Mouse (Mus musculus) forebrain, embryonic 14.5 days (tissue): Measurements from ENCODE around the gene Wdr11. TPM values are rescaled to one million over a fixed set of nuclear protein-coding genes. Genes with fewer than 3 reads are reported as not detected.
A peak's percentile ranks its signal among the peaks of the same experiment; 100 is the strongest.

Experiments
- ATAC-seq: fragments of 200-750 bp; cut with Nextera tagmentation; 2 replicates; pipeline ENCODE4 v1.8.0; 2017; ENCODE audit warnings: mild to moderate bottlenecking, moderate library complexity
- DNase-seq: peaks from one replicate; pipeline ENCODE4 v3.0.0-alpha.2; 2015; ENCODE audit warnings: low spot score
- H3K27ac ChIP-seq: fragments of 300-500 bp; sonication (generic); 2 replicates; pipeline ENCODE4 v1.5.1; 2014; ENCODE audit warnings: low read depth, mild to moderate bottlenecking, control low read depth, low read length, moderate library complexity
- H3K27me3 ChIP-seq: fragments of 300-500 bp; sonication (generic); replicated peaks from 2 replicates; pipeline ENCODE4 v1.6.1; 2014; ENCODE audit warnings: low read length, control low read depth, mixed read lengths; ENCODE audit not compliant: control insufficient read depth, insufficient read depth
- H3K36me3 ChIP-seq: fragments of 300-500 bp; sonication (generic); 2 replicates; pipeline ENCODE4 v1.6.1; 2014; ENCODE audit warnings: low read length, control low read depth; ENCODE audit not compliant: control insufficient read depth, insufficient read depth
- H3K4me1 ChIP-seq: fragments of 300-500 bp; sonication (generic); 2 replicates; pipeline ENCODE4 v1.6.1; 2014; ENCODE audit warnings: antibody characterized with exemption, low read length, control low read depth; ENCODE audit not compliant: control insufficient read depth, insufficient read depth
- H3K4me2 ChIP-seq: fragments of 300-500 bp; sonication (generic); 2 replicates; pipeline ENCODE4 v1.6.1; 2014; ENCODE audit warnings: mild to moderate bottlenecking, control low read depth, low read length
- H3K4me3 ChIP-seq: fragments of 300-500 bp; sonication (generic); 2 replicates; pipeline ENCODE4 v1.5.1; 2014; ENCODE audit warnings: low read depth, low read length, control low read depth
- H3K9ac ChIP-seq: fragments of 300-500 bp; sonication (generic); 2 replicates; pipeline ENCODE4 v1.6.1; 2014; ENCODE audit warnings: mild to moderate bottlenecking, low read length, control low read depth, moderate library complexity
- H3K9me3 ChIP-seq: fragments of 300-500 bp; sonication (generic); replicated peaks from 2 replicates; pipeline ENCODE4 v1.6.1; 2016; ENCODE audit warnings: low read length, control low read depth, mixed read lengths; ENCODE audit not compliant: control insufficient read depth
- WGBS: fragments of 180-500 bp; shearing (Covaris S2); extraction: QIAGEN DNeasy Blood & Tissue Kit; methylation state at CpG from one replicate; pipeline ENCODE4 v1.1.7; 2014; 5-methylcytosine and 5-hydroxymethylcytosine counted together
- polyA plus RNA-seq: library from polyadenylated mRNA; unstranded; fragments of >200 nt; fragmentation: Nextera tagmentation; extraction: Ambion mirVana; gene quantifications from 2 replicates; pipeline ENCODE4 v1.2.1, GENCODE M21; 2014

Wdr11 gene
- polyA plus RNA-seq, 1 experiment from 2014 or later: 35.6 TPM

GRCm38 (mm10) chr7:129671675-129672651, 80.3 kb downstream of the Wdr11 start:
- H3K9ac ChIP-seq: no peak overlapping the region
- no peak for DNase-seq
- no peak overlapping the region for H3K4me2 ChIP-seq
- peaks cover 2% of the 10 kb centered on the region; the same call in 1 of the 2 replicates for H3K4me1 ChIP-seq
- no peak overlapping the region for H3K27ac ChIP-seq
- no peaks in the 10 kb centered on the region; the same call in 1 of the 2 replicates for H3K27me3 ChIP-seq
- no peak for ATAC-seq
- no peaks in the 10 kb centered on the region for H3K9me3 ChIP-seq
- WGBS: 88% methylated on average over 18 of the region's 18 CpGs
- H3K4me3 ChIP-seq: no peak overlapping the region
- H3K36me3 ChIP-seq: no peaks in the 10 kb centered on the region

DNA sequence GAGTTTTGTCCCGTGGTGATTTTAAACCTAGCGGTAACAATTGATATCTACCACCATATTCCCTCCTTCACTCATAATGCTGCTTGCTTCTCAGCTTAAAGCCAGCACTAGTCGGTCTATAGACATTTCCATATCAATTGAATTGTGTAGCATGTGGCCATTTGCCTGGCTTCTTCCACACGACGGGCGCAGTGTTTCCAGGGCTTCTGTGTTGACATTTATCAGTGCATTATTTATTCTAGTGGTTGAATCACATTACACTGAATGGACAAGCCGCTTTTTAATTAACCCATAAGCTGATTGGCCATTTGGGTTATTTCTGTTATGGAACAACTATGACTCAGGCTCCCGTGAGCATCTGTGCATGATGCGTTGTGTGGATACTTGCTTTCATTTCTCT, 82.1 kb downstream of the Wdr11 start:
- Histone ChIP-seq H3K9ac (no peak overlapping the region), H3K36me3 (no peaks in the 10 kb centered on the region), H3K4me2 (no peak overlapping the region), H3K9me3 (no peaks in the 10 kb centered on the region), H3K27ac (no peak overlapping the region), H3K4me3 (no peak overlapping the region), H3K27me3 (no peaks in the 10 kb centered on the region; the same call in 1 of the 2 replicates), H3K4me1 (peaks cover 2% of the 10 kb centered on the region; the same call in 1 of the 2 replicates)
- WGBS: 20% methylated on average over 9 of the region's 9 CpGs
- ATAC-seq: peak; percentile 60
- peak; percentile 72 for DNase-seq

DNA sequence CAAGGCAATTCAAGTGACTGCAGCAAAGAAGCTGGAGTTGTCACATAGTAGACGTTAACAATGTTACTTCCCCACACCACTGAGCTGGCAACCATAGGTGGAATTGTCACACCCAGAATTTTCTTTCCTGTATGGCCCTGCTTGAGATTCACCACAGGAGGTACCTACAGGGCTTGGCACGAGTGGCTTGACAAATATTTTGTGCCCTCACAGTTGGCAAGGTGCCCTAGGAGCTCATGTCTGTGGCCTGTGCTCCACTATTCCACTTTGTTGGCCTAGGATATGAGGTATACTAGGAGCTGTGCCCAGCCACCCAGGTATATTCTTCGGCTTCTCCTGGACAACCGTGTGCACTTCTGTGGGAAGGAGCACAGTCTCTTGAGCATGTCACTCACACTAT, 82.9 kb downstream of the Wdr11 start:
- DNase-seq: no peak
- Histone ChIP-seq H3K4me1 (peaks cover 2% of the 10 kb centered on the region; the same call in 1 of the 2 replicates), H3K27me3 (no peaks in the 10 kb centered on the region; the same call in 1 of the 2 replicates), H3K36me3 (no peaks in the 10 kb centered on the region), H3K4me3 (no peak overlapping the region), H3K4me2 (no peak overlapping the region), H3K27ac (no peak overlapping the region), H3K9ac (no peak overlapping the region), H3K9me3 (no peaks in the 10 kb centered on the region)
- 76% methylated on average over 4 of the region's 4 CpGs for WGBS
- no peak for ATAC-seq

DNA sequence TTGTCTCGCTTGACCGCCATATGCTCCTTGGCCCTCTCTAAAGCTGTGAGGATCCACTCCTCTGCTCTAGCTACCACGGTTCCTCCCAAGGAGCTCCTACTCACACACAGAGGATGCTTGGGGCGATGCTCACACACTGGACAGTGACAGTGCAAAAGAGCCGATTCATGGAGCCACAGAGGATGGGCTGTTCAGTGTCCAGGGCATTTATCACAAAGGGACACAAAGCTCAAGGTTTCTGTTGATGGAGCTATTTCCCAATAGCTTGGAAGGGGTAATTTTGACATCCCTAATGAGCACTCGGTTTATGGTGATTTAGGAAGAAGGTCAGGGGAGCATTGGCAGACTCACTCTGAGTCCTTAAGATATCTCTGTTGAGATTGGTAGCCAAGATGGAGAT, 84.2 kb downstream of the Wdr11 start:
- no peak overlapping the region for H3K9ac ChIP-seq
- DNase-seq: no peak
- peaks cover 2% of the 10 kb centered on the region; the same call in 1 of the 2 replicates for H3K4me1 ChIP-seq
- WGBS: 96% methylated on average over 6 of the region's 6 CpGs
- no peak overlapping the region for H3K4me2 ChIP-seq
- no peaks in the 10 kb centered on the region for H3K9me3 ChIP-seq
- no peak for ATAC-seq
- no peaks in the 10 kb centered on the region for H3K36me3 ChIP-seq
- no peak overlapping the region for H3K4me3 ChIP-seq
- no peaks in the 10 kb centered on the region; the same call in 1 of the 2 replicates for H3K27me3 ChIP-seq
- H3K27ac ChIP-seq: no peak overlapping the region

GRCm38 (mm10) chr7:129677141-129677540, 85.5 kb downstream of the Wdr11 start:
- Histone ChIP-seq H3K27me3 (no peaks in the 10 kb centered on the region; the same call in 1 of the 2 replicates), H3K36me3 (no peaks in the 10 kb centered on the region), H3K4me1 (peaks cover 2% of the 10 kb centered on the region; the same call in 1 of the 2 replicates), H3K9me3 (no peaks in the 10 kb centered on the region), H3K27ac (no peak overlapping the region), H3K4me2 (no peak overlapping the region), H3K4me3 (no peak overlapping the region), H3K9ac (no peak overlapping the region)
- DNase-seq: no peak
- ATAC-seq: no peak
- 46% methylated on average over 4 of the region's 4 CpGs for WGBS

- 84% methylated on average over 8 of the region's 8 CpGs for WGBS
Observed at GRCm38 (mm10) chr7:129678431-129678830, 86.8 kb downstream of the Wdr11 start.

DNA sequence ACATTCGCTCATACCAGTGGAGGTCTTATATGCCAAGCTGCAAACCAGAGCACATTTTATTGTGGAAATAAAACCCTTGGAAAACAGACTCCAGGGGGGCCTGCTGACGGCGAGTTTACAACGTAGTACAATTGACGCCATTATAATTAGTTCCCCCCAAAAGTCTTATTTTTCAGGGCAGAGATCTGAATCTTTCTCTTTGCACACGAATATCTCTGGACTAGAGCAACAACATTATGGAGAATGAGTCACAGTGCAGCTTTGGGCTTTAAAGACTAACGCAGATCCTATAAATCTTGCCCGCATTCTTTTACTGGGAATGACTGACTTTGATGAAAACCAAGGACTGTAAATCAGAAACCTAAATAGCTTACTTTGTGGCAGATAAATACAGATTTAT, 87.3 kb downstream of the Wdr11 start:
- H3K9ac ChIP-seq: no peak overlapping the region
- no peak for ATAC-seq
- H3K27me3 ChIP-seq: no peaks in the 10 kb centered on the region
- no peaks in the 10 kb centered on the region for H3K4me1 ChIP-seq
- no peaks in the 10 kb centered on the region for H3K36me3 ChIP-seq
- H3K9me3 ChIP-seq: no peaks in the 10 kb centered on the region
- no peak for DNase-seq
- no peak overlapping the region for H3K4me3 ChIP-seq
- no peak overlapping the region for H3K27ac ChIP-seq
- 61% methylated on average over 8 of the region's 8 CpGs for WGBS
- H3K4me2 ChIP-seq: no peak overlapping the region

More at GRCm38 (mm10) chr7:129678431-129678830, 86.8 kb downstream of the Wdr11 start:
- H3K9ac ChIP-seq: no peak overlapping the region
- no peak for DNase-seq
- no peaks in the 10 kb centered on the region for H3K9me3 ChIP-seq
- H3K4me3 ChIP-seq: no peak overlapping the region
- no peaks in the 10 kb centered on the region for H3K36me3 ChIP-seq
- no peak overlapping the region for H3K4me2 ChIP-seq
- H3K4me1 ChIP-seq: peaks cover 1% of the 10 kb centered on the region; the same call in 1 of the 2 replicates
- no peak for ATAC-seq
- no peak overlapping the region for H3K27ac ChIP-seq
- H3K27me3 ChIP-seq: no peaks in the 10 kb centered on the region

- ATAC-seq (no peak), DNase-seq (peak; percentile 72)
- Histone ChIP-seq H3K36me3 (no peaks in the 10 kb centered on the region), H3K27ac (no peak overlapping the region), H3K4me1 (no peaks in the 10 kb centered on the region), H3K9ac (no peak overlapping the region), H3K4me3 (no peak overlapping the region), H3K9me3 (no peaks in the 10 kb centered on the region), H3K4me2 (no peak overlapping the region), H3K27me3 (no peaks in the 10 kb centered on the region)
- WGBS: 48% methylated on average over 10 of the region's 10 CpGs
Observed at GRCm38 (mm10) chr7:129680534-129681210, 89.0 kb downstream of the Wdr11 start.
